Mouse (Mus musculus): ENCODE results near the gene D10Jhu81e.
"Not testable (repeated sequence)": the region's sequence is repeated elsewhere in the genome, so short reads cannot be mapped to it uniquely, and the experiment has no call there.

Gene D10Jhu81e

DNA sequence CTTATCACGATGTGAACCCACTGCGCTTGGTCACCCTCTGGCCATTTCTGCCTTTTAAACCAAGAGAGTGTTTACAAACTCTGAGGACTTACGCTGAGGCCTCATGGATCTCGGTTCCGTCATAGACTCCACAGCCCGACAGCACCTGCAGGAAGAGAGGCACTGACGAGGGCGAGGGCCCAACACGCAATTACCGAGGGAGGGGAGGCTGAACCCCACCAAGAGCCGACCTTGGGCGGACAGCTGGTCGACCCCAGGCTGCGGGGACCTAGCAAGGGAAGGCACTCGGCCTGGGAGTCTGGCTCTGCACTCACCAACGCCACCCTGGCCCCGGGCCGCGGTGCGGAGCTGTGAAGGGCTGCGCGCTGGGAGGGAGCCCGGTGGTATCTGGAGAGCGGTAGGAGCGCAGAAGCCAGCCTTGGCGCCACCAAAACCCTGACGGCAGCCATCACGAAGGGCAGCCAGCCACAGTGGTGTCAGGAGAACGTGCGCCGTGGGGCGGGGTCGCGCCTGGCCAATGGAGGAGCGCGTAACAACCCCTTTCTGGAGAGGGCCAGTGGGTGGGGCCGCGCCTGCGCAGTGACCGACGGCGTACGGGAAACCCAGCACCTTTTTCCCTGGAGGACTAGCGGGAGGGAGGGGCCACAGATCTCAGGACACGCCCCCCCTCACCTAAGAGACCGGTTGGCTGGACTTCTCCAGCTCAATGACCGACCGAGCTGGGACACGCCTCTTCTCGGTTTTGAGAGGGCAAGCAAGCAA lies at the start of gene D10Jhu81e:
D10Jhu81e (minus strand) TSS at position 502 of the 762 bp plus-strand sequence.
- peak; percentile 100 for DNase-seq (ENCODE audit: inconsistent ontology term)

- DNase-seq (ENCODE audit: inconsistent ontology term): no peak
Observed at GRCm38 (mm10) chr10:78218576-78218975, 49.0 kb upstream of the D10Jhu81e start.

DNA sequence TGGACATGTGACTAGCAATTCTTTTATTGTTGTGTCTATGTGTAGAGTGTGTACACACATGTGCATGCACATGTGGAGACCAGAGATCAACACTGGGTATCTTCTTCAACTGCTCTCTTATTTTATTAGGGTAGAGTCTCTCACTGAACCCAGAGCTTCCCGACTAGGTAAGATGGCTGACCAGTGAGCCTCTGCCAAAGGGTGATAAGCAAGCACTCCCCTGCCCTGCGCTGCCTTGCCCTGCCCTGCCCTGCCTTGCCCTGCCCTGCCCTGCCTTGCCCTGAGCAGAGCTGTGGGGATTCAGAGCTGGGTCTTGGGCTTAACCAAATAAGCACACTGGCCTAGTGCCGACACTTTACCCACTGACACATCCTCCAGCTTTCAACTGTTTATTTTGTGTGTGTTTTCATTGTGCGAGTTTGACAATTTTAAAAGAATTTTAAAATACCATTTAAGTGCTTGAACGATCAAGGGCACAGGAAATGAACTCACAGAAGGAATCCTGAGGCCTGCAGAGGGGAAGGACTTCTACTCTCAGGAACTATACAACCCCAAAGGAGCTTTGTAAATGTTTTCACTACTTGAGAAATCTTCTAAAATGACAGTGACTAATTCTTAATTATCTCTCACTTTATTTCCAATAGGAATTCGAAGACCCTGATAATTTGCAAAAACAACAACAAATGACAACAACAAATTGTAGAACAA lies 46.9 kb upstream of the D10Jhu81e start:
- DNase-seq (ENCODE audit: inconsistent ontology term): no peak

DNA sequence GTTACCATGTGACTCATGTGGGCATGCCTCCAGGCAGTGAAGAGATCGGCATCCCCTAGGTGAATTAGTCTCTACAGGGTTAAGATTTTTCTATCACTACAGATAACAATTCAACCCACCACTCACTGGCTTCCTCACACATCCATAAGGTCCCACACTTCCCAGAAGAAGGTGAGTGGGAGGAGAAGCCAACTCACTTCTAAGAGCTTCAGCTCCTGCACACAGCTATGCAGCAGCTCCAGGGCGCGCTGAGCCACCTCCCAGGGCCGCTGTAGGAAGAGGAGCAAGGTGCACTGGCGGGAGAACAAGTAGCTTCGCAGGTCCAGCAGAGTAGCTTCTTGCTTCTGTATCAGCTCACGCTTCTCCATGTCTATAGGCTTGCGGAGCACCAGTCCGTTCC lies 44.8 kb upstream of the D10Jhu81e start:
- no peak for DNase-seq (ENCODE audit: inconsistent ontology term)

DNA sequence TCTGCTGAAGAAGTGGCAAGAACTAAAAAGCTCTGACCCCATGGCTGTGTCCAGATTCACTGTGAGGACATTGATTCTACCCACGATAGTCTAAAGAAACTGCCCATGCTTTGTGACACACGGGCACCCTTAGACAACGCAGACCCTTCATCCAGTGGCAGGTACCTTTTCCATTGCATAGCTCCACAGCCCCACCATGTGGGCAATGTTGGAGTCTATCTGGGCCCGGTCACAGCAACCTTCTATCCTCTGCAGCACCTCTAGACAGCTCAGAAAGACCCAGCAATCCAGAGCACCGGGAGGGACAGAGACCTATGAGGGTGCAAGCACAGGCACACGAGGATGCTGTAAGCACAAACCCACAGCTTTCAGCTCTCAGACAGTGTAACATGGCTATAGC lies 41.7 kb upstream of the D10Jhu81e start:
- no peak for DNase-seq (ENCODE audit: inconsistent ontology term)

- no peak for DNase-seq (ENCODE audit: inconsistent ontology term)
Observed at GRCm38 (mm10) chr10:78201182-78201581, 31.6 kb upstream of the D10Jhu81e start.

DNA sequence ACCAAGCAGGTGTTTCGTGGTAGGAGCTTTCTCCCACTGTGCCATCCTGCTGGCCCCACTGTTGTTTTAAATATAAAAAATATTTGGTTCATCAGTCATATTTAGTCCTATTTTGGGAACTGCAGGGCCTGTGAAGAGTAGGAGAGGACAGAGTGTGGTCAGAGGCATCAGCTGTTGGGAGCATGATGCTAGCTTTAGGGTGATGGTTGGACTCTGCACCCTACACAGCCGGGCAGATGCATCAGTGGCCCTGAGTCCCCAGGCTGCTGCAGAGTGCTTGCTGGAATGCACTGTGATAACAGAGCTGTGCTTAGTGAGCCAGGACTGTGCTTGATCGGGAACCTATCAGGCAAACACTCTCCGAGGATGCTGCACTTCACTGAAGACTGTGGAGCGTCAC lies 23.4 kb upstream of the D10Jhu81e start:
- DNase-seq (ENCODE audit: inconsistent ontology term): no peak

DNA sequence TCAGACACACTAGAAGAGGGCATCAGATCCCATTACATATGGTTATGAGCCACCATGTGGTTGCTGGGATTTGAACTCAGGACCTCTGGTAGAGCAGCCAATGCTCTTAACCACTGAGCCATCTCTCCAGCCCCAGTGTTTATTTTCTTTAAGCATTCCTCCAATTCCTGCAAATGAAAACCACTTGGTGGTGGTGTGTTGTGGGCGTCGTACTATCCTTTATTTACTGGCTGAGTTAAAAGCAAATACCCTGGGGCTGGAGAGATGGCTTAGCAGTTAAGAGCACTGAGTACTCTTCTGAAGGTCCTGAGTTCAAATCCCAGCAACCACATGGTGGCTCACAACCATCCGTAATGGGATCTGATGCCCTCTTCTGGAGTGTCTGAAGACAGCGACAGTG lies 16.5 kb upstream of the D10Jhu81e start:
- DNase-seq (ENCODE audit: inconsistent ontology term): not testable (repeated sequence)

DNA sequence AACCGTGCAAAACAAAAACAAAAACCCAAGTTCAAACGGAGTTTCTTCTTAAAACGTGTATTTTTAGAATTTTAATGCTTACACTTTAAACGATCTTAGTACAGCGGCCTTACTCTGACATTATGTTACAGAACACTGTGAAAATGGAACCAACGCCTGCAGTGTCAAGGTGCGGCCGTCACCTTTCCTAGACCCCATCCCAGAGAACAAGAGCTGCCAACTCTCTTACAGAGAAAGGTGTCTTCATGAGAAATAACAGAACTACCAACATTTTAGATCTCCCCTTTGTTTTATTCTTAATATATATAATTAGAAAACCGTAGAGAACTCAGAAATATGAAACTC lies 15.8 kb upstream of the D10Jhu81e start:
- DNase-seq (ENCODE audit: inconsistent ontology term): no peak

GRCm38 (mm10) chr10:78184531-78185380 lies 15.2 kb upstream of the D10Jhu81e start, which contains the start of gene Pwp2:
Pwp2 (minus strand) TSS chr10:78185149.
- peak; percentile 95 for DNase-seq (ENCODE audit: inconsistent ontology term)

- no peak for DNase-seq (ENCODE audit: inconsistent ontology term)
Observed at GRCm38 (mm10) chr10:78183577-78183976, 14.0 kb upstream of the D10Jhu81e start.

DNA sequence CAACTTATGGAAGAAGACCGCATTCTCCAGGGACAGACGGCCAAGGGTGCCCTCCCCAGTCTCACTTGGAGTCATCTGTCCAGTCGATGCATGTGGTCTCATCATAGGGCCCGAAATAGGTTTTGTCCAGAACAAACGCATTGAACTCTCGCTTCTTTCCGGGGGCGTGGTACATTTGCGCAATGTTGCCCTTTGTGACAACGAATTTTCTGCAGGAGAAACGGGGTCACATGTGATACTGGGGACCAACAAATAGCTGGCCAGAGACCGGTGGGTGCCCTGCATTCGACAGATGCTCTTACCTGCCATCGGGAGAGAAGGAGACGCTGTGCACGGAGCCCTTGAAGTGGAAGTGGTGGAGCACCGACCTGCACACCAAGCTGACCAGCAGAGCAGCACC lies 12.7 kb upstream of the D10Jhu81e start:
- DNase-seq (ENCODE audit: inconsistent ontology term): no peak

GRCm38 (mm10) chr10:78174474-78174873 lies 4.9 kb upstream of the D10Jhu81e start:
- DNase-seq (ENCODE audit: inconsistent ontology term): no peak

GRCm38 (mm10) chr10:78171581-78171980 lies 2.0 kb upstream of the D10Jhu81e start:
- no peak for DNase-seq (ENCODE audit: inconsistent ontology term)

- no peak for DNase-seq (ENCODE audit: inconsistent ontology term)
Observed at GRCm38 (mm10) chr10:78171057-78171456, 1.5 kb upstream of the D10Jhu81e start.

GRCm38 (mm10) chr10:78170445-78170844 lies 863 bp upstream of the D10Jhu81e start:
- DNase-seq (ENCODE audit: inconsistent ontology term): no peak

DNA sequence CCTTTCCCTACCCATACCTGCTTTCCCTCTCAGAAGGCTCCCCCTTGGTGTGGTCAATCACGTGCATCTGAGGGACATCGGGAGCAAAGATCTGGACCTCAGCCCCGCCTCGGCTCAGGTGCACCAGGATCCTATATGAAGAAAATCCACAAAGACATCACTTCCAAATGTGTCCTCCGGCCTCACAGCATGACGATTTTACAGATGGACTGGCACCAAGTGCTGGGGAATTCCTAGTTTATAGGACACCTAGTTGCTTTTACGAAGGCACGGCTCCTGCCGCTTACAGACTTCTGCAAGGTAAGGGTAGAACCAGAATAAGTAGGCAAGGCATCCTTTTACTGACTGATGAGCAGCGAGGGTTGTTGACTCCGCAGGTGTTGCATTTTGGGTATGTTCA lies 790 bp downstream of the D10Jhu81e start:
- no peak for DNase-seq (ENCODE audit: inconsistent ontology term)

- DNase-seq (ENCODE audit: inconsistent ontology term): no peak
Observed at GRCm38 (mm10) chr10:78167775-78168174, 1.8 kb downstream of the D10Jhu81e start.

DNA sequence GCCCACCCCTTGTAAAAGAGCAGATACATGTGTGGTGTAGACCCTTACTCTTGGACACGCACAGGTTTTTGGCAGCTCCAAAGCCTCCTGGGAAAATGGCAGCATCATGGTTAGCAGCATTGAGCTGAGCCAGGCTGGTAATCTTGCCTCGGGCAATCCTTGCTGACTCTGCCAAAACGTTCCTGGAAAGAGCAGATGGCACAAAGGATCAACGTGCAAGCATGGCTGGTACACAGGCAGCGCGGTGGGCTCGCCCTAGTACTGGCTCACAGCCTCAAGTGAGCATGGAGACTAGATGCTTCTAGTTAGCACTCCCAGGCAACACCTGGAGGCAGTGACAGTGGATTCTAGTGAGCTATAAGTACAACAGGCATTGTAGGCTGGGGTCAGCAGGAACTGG lies 2.2 kb downstream of the D10Jhu81e start:
- no peak for DNase-seq (ENCODE audit: inconsistent ontology term)

DNA sequence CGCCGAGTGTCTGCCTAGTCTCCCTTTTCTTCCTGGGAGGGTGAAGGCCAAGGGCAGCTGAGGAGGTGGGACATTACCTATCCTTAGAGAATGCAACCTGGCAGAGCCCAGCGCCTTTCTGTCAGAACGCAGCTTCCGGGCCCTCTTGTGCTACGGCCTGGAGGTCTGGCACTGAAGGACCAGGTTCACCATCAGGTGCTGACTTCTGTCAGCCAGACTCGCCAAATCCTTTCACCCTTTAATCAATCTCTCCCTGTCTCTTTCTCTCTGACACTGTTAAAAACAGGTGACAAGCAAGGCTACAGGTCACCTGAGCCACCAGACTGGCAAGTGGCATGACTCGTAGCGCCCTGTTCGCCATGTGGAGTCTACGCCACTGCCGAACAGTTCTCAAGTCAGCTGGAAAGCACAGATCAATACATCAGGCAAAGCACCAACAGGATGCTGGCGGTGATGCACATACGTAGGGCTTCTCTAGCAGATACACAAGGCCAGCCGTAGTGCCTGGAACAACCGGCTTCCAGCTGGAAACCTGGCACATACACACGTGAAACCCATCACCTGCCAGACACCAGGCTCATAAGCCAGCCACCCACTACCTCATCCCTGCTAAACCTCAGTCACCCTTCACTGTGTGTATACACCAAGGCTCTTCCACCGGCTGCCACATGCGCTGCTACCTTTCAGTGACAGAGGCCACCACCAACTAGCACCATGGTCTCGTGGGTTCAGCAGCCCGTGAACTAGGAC lies 4.2 kb downstream of the D10Jhu81e start:
- no peak for DNase-seq (ENCODE audit: inconsistent ontology term)

DNA sequence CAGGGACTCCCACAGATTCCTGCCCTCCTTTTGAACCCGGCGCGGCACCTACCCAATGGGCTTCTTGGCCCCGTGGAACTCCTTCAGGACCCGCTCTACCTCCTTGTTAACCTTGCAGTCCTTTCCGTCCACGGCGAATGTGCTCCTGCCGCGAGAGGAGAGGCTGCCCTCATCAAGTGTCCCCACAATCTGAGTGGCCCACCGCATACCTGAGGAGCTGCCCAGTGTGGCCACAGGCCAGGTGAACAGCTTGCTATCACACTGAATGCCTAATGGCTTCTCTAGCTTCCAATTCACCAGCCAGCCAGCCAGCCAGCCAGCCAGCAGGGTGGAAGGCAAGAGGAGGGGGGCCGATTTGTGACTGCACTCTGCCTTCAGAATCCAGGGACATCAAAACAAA lies 4.8 kb downstream of the D10Jhu81e start:
- no peak for DNase-seq (ENCODE audit: inconsistent ontology term)

GRCm38 (mm10) chr10:78163923-78164322 lies 5.7 kb downstream of the D10Jhu81e start:
- peak; percentile 45 for DNase-seq (ENCODE audit: inconsistent ontology term)

All from Muller cell, postnatal 12 days (primary cell).